Mouse (Mus musculus): Measurements from ENCODE around the gene Stt3b.
"Not testable (repeated sequence)": the region's sequence is repeated elsewhere in the genome, so short reads cannot be mapped to it uniquely, and the experiment has no call there.

The Stt3b gene

GRCm38 (mm10) chr9:115318621-115319375 lies 8.6 kb upstream of the Stt3b start:
- DNase-seq (ENCODE audit: low spot score), result no peak

- DNase-seq (ENCODE audit: low spot score), result no peak
Measured at GRCm38 (mm10) chr9:115317049-115317448, 6.8 kb upstream of the Stt3b start.

GRCm38 (mm10) chr9:115314556-115314955 lies 4.3 kb upstream of the Stt3b start:
- no peak for DNase-seq (ENCODE audit: low spot score)

GRCm38 (mm10) chr9:115313830-115314229 lies 3.6 kb upstream of the Stt3b start:
- DNase-seq (ENCODE audit: low spot score), result no peak

GRCm38 (mm10) chr9:115311223-115311520 lies 951 bp upstream of the Stt3b start:
- DNase-seq (ENCODE audit: low spot score), result no peak

- no peak for DNase-seq (ENCODE audit: low spot score)
Measured at GRCm38 (mm10) chr9:115309977-115310345, 260 bp downstream of the Stt3b start.

- DNase-seq (ENCODE audit: low spot score), result no peak
Measured at GRCm38 (mm10) chr9:115309381-115309971, 745 bp downstream of the Stt3b start.

- no peak for DNase-seq (ENCODE audit: low spot score)
Measured at GRCm38 (mm10) chr9:115308941-115309380, 1.3 kb downstream of the Stt3b start.

GRCm38 (mm10) chr9:115308401-115308800 lies 1.8 kb downstream of the Stt3b start:
- DNase-seq (ENCODE audit: low spot score), result no peak

GRCm38 (mm10) chr9:115306202-115306601 lies 4.0 kb downstream of the Stt3b start:
- DNase-seq (ENCODE audit: low spot score), result no peak

- no peak for DNase-seq (ENCODE audit: low spot score)
Measured at GRCm38 (mm10) chr9:115304149-115304548, 6.1 kb downstream of the Stt3b start.

- no peak for DNase-seq (ENCODE audit: low spot score)
Measured at GRCm38 (mm10) chr9:115301593-115301992, 8.6 kb downstream of the Stt3b start.

- no peak for DNase-seq (ENCODE audit: low spot score)
Measured at GRCm38 (mm10) chr9:115301002-115301579, 9.1 kb downstream of the Stt3b start.

- DNase-seq (ENCODE audit: low spot score), result no peak
Measured at GRCm38 (mm10) chr9:115296738-115297137, 13.5 kb downstream of the Stt3b start.

GRCm38 (mm10) chr9:115293920-115294594 lies 16.2 kb downstream of the Stt3b start:
- DNase-seq (ENCODE audit: low spot score), result no peak

GRCm38 (mm10) chr9:115287774-115288434 lies 22.3 kb downstream of the Stt3b start:
- no peak for DNase-seq (ENCODE audit: low spot score)

GRCm38 (mm10) chr9:115284385-115284784 lies 25.8 kb downstream of the Stt3b start:
- no peak for DNase-seq (ENCODE audit: low spot score)

GRCm38 (mm10) chr9:115283403-115283802 lies 26.8 kb downstream of the Stt3b start:
- no peak for DNase-seq (ENCODE audit: low spot score)

- no peak for DNase-seq (ENCODE audit: low spot score)
Measured at GRCm38 (mm10) chr9:115278641-115279040, 31.6 kb downstream of the Stt3b start.

- no peak for DNase-seq (ENCODE audit: low spot score)
Measured at GRCm38 (mm10) chr9:115274806-115275205, 35.4 kb downstream of the Stt3b start.

- no peak for DNase-seq (ENCODE audit: low spot score)
Measured at GRCm38 (mm10) chr9:115273095-115273649, 37.0 kb downstream of the Stt3b start.

- not testable (repeated sequence) for DNase-seq (ENCODE audit: low spot score)
Measured at GRCm38 (mm10) chr9:115272451-115272850, 37.8 kb downstream of the Stt3b start.

Data from urinary bladder, postnatal 10 days (tissue).